In the genomic region with DNA sequence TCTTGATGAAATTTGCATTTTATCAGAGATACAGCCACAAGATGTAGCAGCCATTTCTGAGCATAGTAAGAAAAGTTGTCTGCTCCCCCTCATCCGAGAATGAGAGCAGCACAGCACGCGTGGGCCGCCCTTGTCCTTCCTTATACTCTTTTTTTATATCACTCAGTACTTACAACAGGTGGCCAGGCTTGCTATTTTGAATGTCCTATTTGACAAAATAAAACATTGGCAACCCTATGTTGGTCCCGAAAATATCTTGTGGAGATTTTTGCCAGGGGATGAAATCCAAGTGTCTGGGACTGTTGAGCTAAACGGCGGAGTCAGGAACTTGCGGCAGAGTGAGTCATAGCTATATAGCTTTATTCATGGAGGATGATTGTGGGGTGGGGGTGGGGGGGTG, we compare ENCODE assay signal across 18 mouse cellular contexts.
A peak's percentile ranks its signal among the peaks of the same experiment; 100 is the strongest.
DNase-seq lines count a peak whose midpoint lies in the region; ATAC-seq lines count a peak whose summit lies in the region.
"Had no signal": no experiment of that assay in that cellular context is flagged by ENCODE, and none has a peak within 500 bp of the region (broad histone marks: within the 10 kb centered on the region; RNA-seq: fewer than 3 reads in every experiment).

No protein-coding gene starts in this region.

- no peak overlapping the region for H3K4me2 ChIP-seq in forebrain, embryonic 15.5 days (replicated peaks)
- H3K4me2 ChIP-seq: embryonic facial prominence, embryonic 12.5 days; hindbrain, embryonic 14.5 days; limb, embryonic 13.5 days had no signal

- DNase-seq in layer of hippocampus, adult 11-12 months (ENCODE audit: low spot score) = peak; percentile 36
- no peak for DNase-seq in layer of hippocampus, postnatal 25 days (ENCODE audit: extremely low spot score in 1 of 2, low spot score in 1 of 2)
- peak; percentile 85 for DNase-seq in frontal cortex, adult 2 months (ENCODE audit: extremely low spot score in 1 of 2, low spot score in 1 of 2)
- DNase-seq in left cerebral cortex, adult 9 months (ENCODE audit: low spot score in 2 of 2) = peak; percentile 69 to 77
- DNase-seq in right cerebral cortex, postnatal 25 days = peak; percentile 50
- DNase-seq in adrenal gland, adult (ENCODE audit: inconsistent age in 2 of 2, low spot score in 1 of 2) = no peak
- DNase-seq: B cell, adult 2 months; cerebellum, adult 11-12 months; kidney, adult 11 months; kidney, postnatal 14 days; liver, postnatal 0 days; midbrain, embryonic 14.5 days; spleen, adult 18-20 months; thymus, postnatal 36 days had no signal

- no peak for ATAC-seq in forebrain, embryonic 15.5 days (replicated peaks)
- ATAC-seq: liver, postnatal 0 days had no signal

- H3K27me3 ChIP-seq in forebrain, embryonic 15.5 days = no peaks in the 10 kb centered on the region
- H3K27me3 ChIP-seq: embryonic facial prominence, embryonic 12.5 days; limb, embryonic 13.5 days had no signal

- no peaks in the 10 kb centered on the region for H3K36me3 ChIP-seq in forebrain, embryonic 15.5 days
- H3K36me3 ChIP-seq: embryonic facial prominence, embryonic 12.5 days; limb, embryonic 13.5 days had no signal

- no peak overlapping the region for H3K27ac ChIP-seq in forebrain, embryonic 15.5 days (replicated peaks)
- H3K27ac ChIP-seq: embryonic facial prominence, embryonic 12.5 days; hindbrain, embryonic 14.5 days; limb, embryonic 13.5 days had no signal

- no peak overlapping the region for H3K9ac ChIP-seq in forebrain, embryonic 15.5 days (replicated peaks)
- H3K9ac ChIP-seq: embryonic facial prominence, embryonic 12.5 days; hindbrain, embryonic 14.5 days; limb, embryonic 13.5 days; liver, postnatal 0 days had no signal

- WGBS in forebrain, embryonic 15.5 days = 90% methylated on average over 8 of the region's 8 CpGs

- H3K9me3 ChIP-seq in forebrain, embryonic 15.5 days = no peaks in the 10 kb centered on the region
- H3K9me3 ChIP-seq: embryonic facial prominence, embryonic 12.5 days; limb, embryonic 13.5 days had no signal

- H3K4me3 ChIP-seq in forebrain, embryonic 15.5 days = no peak overlapping the region
- H3K4me3 ChIP-seq: embryonic facial prominence, embryonic 12.5 days; limb, embryonic 13.5 days had no signal

- 0 out of 2 replicates have a peak, but pooled peaks cover 5% of the 10 kb centered on the region for H3K4me1 ChIP-seq in forebrain, embryonic 15.5 days

Comparison
In these comparisons a context has a peak if more than half of its experiments do, and no peak if none do; other contexts are left out.
1. DNase-seq: peak in layer of hippocampus, adult 11-12 months (single experiment), frontal cortex, adult 2 months (2 of 2), left cerebral cortex, adult 9 months (2 of 2) and right cerebral cortex, postnatal 25 days (single experiment); none in layer of hippocampus, postnatal 25 days (0 of 2) and adrenal gland, adult (0 of 2).